Mouse (Mus musculus): Measurements from ENCODE around the gene Matk.

DNA sequence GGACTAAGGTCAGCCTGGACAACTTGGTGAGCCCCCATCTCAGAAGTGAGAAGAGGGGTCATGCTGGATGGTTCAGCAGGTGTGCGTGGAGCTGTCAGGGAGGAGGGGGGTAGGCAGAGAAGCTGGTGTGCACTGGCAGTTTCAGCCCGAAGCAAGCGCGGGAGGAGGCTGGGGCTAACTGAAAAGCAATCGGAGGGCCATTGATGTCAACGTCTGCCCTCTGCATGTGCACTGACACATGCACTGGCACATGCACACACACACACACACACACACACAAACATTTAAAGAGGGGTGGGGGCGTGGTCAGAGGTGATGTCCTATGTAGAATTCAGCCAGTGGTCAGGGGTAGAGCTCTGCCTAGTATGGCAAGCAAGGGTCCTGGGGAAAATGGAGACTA, 21.3 kb upstream of the Matk start:
- TF ChIP-seq CTCF (IDR thresholded peaks at IDR 0.05; ENCODE audit: insufficient read depth, low read depth, low read length) (no peak), POLR2A (IDR thresholded peaks at IDR 0.05; ENCODE audit: insufficient read depth, low read depth, low read length) (no peak)
